Mouse (Mus musculus): ENCODE measurements around the gene Olfr314.

DNA sequence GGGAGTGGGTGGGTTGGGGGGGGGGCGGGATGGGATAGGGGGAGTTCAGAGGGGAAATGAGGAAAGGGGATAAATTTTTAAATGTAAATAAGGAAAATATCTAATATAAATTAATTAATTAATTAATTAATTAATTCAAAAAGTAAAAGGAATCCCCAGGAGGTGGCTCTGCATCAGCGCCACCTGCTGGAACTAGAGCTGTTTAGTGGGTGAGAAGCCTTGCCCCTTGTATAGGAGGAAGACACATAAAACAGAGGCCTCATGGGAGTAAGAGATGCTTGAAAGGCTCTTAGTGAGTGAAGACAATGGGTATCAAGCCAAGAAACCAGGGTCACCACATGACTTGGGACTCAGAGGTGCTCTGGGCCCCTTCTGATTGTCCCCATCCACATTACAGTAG, 13.1 kb downstream of the Olfr314 start:
- TF ChIP-seq TAL1 (IDR thresholded peaks at IDR 0.05; ENCODE audit: low read length) (no peak), BHLHE40 (IDR thresholded peaks at IDR 0.05; ENCODE audit: borderline replicate concordance, low read depth, low read length) (no peak), CTCF (IDR thresholded peaks at IDR 0.05 in 2 of 3, conservative IDR thresholded peaks at IDR 0.05 in 1 of 3; ENCODE audit: control insufficient read depth in 1 of 3, insufficient read depth in 1 of 3, low read depth in 2 of 3, low read length in 3 of 3, poor library complexity in 1 of 3, severe bottlenecking in 1 of 3) (peak; percentile 27 to 68 (median 51)), ZMIZ1 (IDR thresholded peaks at IDR 0.05; ENCODE audit: low read depth, low read length) (no peak), MAFK (IDR thresholded peaks at IDR 0.05; ENCODE audit: borderline replicate concordance, low read depth, low read length) (no peak), EP300 (IDR thresholded peaks at IDR 0.05; ENCODE audit: low read depth in 1 of 2, low read length in 2 of 2) (no peak), POLR2A (IDR thresholded peaks at IDR 0.05; ENCODE audit: control insufficient read depth in 1 of 2, insufficient read depth in 1 of 2, low read depth in 1 of 2, low read length in 2 of 2, poor library complexity in 1 of 2) (no peak)

Data from MEL (cell line).